ENCODE assay signal across 24 mouse cellular contexts in genomic region chr5:64263348-64263747, GRCm38 (mm10).
DNase-seq lines count a peak whose midpoint lies in the region; ATAC-seq and TF ChIP-seq lines count a peak whose summit lies in the region.
"Had no signal": no experiment of that assay in that cellular context is flagged by ENCODE, and none has a peak within 500 bp of the region (broad histone marks: within the 10 kb centered on the region; RNA-seq: fewer than 3 reads in every experiment).

No protein-coding gene starts in this region.

- H3K27ac ChIP-seq in forebrain, embryonic 15.5 days (replicated peaks), result no peak overlapping the region
- no peak overlapping the region for H3K27ac ChIP-seq in forebrain, embryonic 10.5 days
- peak overlapping the region; percentile 57 for H3K27ac ChIP-seq in midbrain, embryonic 13.5 days
- H3K27ac ChIP-seq in midbrain, embryonic 10.5 days (replicated peaks), result no peak overlapping the region
- no peak overlapping the region for H3K27ac ChIP-seq in hindbrain, postnatal 0 days
- H3K27ac ChIP-seq in midbrain, postnatal 0 days (ENCODE audit: low read depth, low read length), result no peak overlapping the region
- H3K27ac ChIP-seq: embryonic facial prominence, embryonic 12.5 days; heart, embryonic 15.5 days; limb, embryonic 13.5 days; liver, embryonic 13.5 days had no signal

- no peaks in the 10 kb centered on the region for H3K9me3 ChIP-seq in forebrain, embryonic 15.5 days
- no peaks in the 10 kb centered on the region for H3K9me3 ChIP-seq in forebrain, embryonic 10.5 days
- no peaks in the 10 kb centered on the region for H3K9me3 ChIP-seq in midbrain, embryonic 13.5 days
- no peaks in the 10 kb centered on the region for H3K9me3 ChIP-seq in midbrain, embryonic 10.5 days (replicated peaks)
- H3K9me3 ChIP-seq in hindbrain, postnatal 0 days (ENCODE audit: low read length), result no peaks in the 10 kb centered on the region
- H3K9me3 ChIP-seq in midbrain, postnatal 0 days (ENCODE audit: low read length), result no peaks in the 10 kb centered on the region
- H3K9me3 ChIP-seq: embryonic facial prominence, embryonic 12.5 days; heart, embryonic 15.5 days; kidney, embryonic 15.5 days; limb, embryonic 13.5 days; liver, embryonic 13.5 days had no signal

- H3K36me3 ChIP-seq in forebrain, embryonic 15.5 days, result no peaks in the 10 kb centered on the region
- H3K36me3 ChIP-seq in forebrain, embryonic 10.5 days (replicated peaks), result peaks cover 24% of the 10 kb centered on the region
- H3K36me3 ChIP-seq in midbrain, embryonic 13.5 days, result no peaks in the 10 kb centered on the region
- H3K36me3 ChIP-seq in midbrain, embryonic 10.5 days, result peaks cover 10% of the 10 kb centered on the region
- H3K36me3 ChIP-seq in hindbrain, postnatal 0 days (ENCODE audit: insufficient read depth, low read length), result no peaks in the 10 kb centered on the region
- no peaks in the 10 kb centered on the region for H3K36me3 ChIP-seq in midbrain, postnatal 0 days (ENCODE audit: insufficient read depth, low read length)
- H3K36me3 ChIP-seq: heart, embryonic 15.5 days had no signal

- ATAC-seq in forebrain, embryonic 15.5 days (replicated peaks), result 0 out of 2 replicates have a peak, but pooled peaks have one; percentile 32
- peak; percentile 70 for ATAC-seq in midbrain, embryonic 13.5 days
- ATAC-seq in hindbrain, postnatal 0 days, result peak; percentile 73; the same call in 1 of the 2 replicates
- ATAC-seq in midbrain, postnatal 0 days (ENCODE audit: low FRiP score), result 0 out of 2 replicates have a peak, but pooled peaks have one; percentile 23
- ATAC-seq: CD4-positive, CD25-positive, alpha-beta regulatory T cell, adult 4 months; Patski had no signal

- no peak overlapping the region for H3K9ac ChIP-seq in forebrain, embryonic 15.5 days (replicated peaks)
- H3K9ac ChIP-seq in midbrain, embryonic 13.5 days (replicated peaks), result no peak overlapping the region
- H3K9ac ChIP-seq in hindbrain, postnatal 0 days (replicated peaks; ENCODE audit: low read length), result no peak overlapping the region
- H3K9ac ChIP-seq in midbrain, postnatal 0 days (replicated peaks; ENCODE audit: low read length, poor library complexity, severe bottlenecking), result no peak overlapping the region
- H3K9ac ChIP-seq: embryonic facial prominence, embryonic 12.5 days; heart, embryonic 15.5 days; kidney, embryonic 15.5 days; limb, embryonic 13.5 days; liver, embryonic 13.5 days had no signal

- DNase-seq in forebrain, embryonic 10.5 days (ENCODE audit: extremely low spot score, low spot score), result no peak
- DNase-seq in midbrain, embryonic 10.5 days (ENCODE audit: low spot score), result no peak
- DNase-seq in hindbrain, postnatal 0 days (ENCODE audit: low spot score), result peak; percentile 37
- peak; percentile 29 for DNase-seq in midbrain, postnatal 0 days (ENCODE audit: low spot score)
- no peak for DNase-seq in layer of hippocampus, postnatal 36 days
- no peak for DNase-seq in retina, embryonic 14.5 days (ENCODE audit: low spot score)
- DNase-seq: adrenal gland, postnatal 36 days; cerebellum, adult 11-12 months; cerebellum, postnatal 14 days; gastrocnemius, postnatal 25 days; heart, postnatal 36 days; kidney, postnatal 4 days; liver, embryonic 13.5 days; lung, adult 2 months; right cerebral cortex, adult 18-20 months had no signal

- no peaks in the 10 kb centered on the region for H3K27me3 ChIP-seq in forebrain, embryonic 15.5 days
- no peaks in the 10 kb centered on the region for H3K27me3 ChIP-seq in forebrain, embryonic 10.5 days (ENCODE audit: poor library complexity, severe bottlenecking)
- H3K27me3 ChIP-seq in midbrain, embryonic 13.5 days, result no peaks in the 10 kb centered on the region
- no peaks in the 10 kb centered on the region for H3K27me3 ChIP-seq in midbrain, embryonic 10.5 days (ENCODE audit: low read depth, poor library complexity, severe bottlenecking)
- no peaks in the 10 kb centered on the region for H3K27me3 ChIP-seq in hindbrain, postnatal 0 days (ENCODE audit: insufficient read depth, low read length)
- no peaks in the 10 kb centered on the region for H3K27me3 ChIP-seq in midbrain, postnatal 0 days (ENCODE audit: insufficient read depth, low read length)
- H3K27me3 ChIP-seq: embryonic facial prominence, embryonic 12.5 days; heart, embryonic 15.5 days; kidney, embryonic 15.5 days; limb, embryonic 13.5 days; liver, embryonic 13.5 days; Patski had no signal

- 0 out of 2 replicates have a peak, but pooled peaks have one; percentile 5 for TF ChIP-seq CTCF in hindbrain, postnatal 0 days (IDR thresholded peaks at IDR 0.05; ENCODE audit: low read depth)
- no peak for TF ChIP-seq CTCF in midbrain, postnatal 0 days (IDR thresholded peaks at IDR 0.05)

- H3K4me2 ChIP-seq in forebrain, embryonic 15.5 days (replicated peaks), result no peak overlapping the region
- H3K4me2 ChIP-seq in midbrain, embryonic 13.5 days (replicated peaks), result no peak overlapping the region
- peak overlapping the region; percentile 5; the same call in 1 of the 2 replicates for H3K4me2 ChIP-seq in hindbrain, postnatal 0 days (ENCODE audit: low read depth, low read length)
- H3K4me2 ChIP-seq in midbrain, postnatal 0 days (ENCODE audit: low read depth, low read length, poor library complexity, severe bottlenecking), result peak overlapping the region; percentile 24
- H3K4me2 ChIP-seq: embryonic facial prominence, embryonic 12.5 days; heart, embryonic 15.5 days; kidney, embryonic 15.5 days; limb, embryonic 13.5 days; liver, embryonic 13.5 days had no signal

- WGBS in forebrain, embryonic 15.5 days, result 72% methylated on average over 11 of the region's 11 CpGs
- WGBS in forebrain, embryonic 10.5 days, result 93% methylated on average over 11 of the region's 11 CpGs
- WGBS in midbrain, embryonic 13.5 days, result 53% methylated on average over 11 of the region's 11 CpGs
- 84% methylated on average over 11 of the region's 11 CpGs for WGBS in midbrain, embryonic 10.5 days
- WGBS in hindbrain, postnatal 0 days, result 50% methylated on average over 11 of the region's 11 CpGs
- WGBS in midbrain, postnatal 0 days, result 41% methylated on average over 11 of the region's 11 CpGs

- no peaks in the 10 kb centered on the region for H3K4me1 ChIP-seq in forebrain, embryonic 15.5 days
- H3K4me1 ChIP-seq in forebrain, embryonic 10.5 days, result no peaks in the 10 kb centered on the region
- H3K4me1 ChIP-seq in midbrain, embryonic 13.5 days (replicated peaks), result peaks cover 6% of the 10 kb centered on the region; the same call in 1 of the 2 replicates
- no peaks in the 10 kb centered on the region for H3K4me1 ChIP-seq in midbrain, embryonic 10.5 days
- no peaks in the 10 kb centered on the region for H3K4me1 ChIP-seq in hindbrain, postnatal 0 days (ENCODE audit: insufficient read depth, low read length)
- no peaks in the 10 kb centered on the region for H3K4me1 ChIP-seq in midbrain, postnatal 0 days (ENCODE audit: insufficient read depth, low read length)
- H3K4me1 ChIP-seq: embryonic facial prominence, embryonic 12.5 days; limb, embryonic 13.5 days had no signal

- H3K4me3 ChIP-seq in forebrain, embryonic 15.5 days, result no peak overlapping the region
- H3K4me3 ChIP-seq in forebrain, embryonic 10.5 days, result no peak overlapping the region
- no peak overlapping the region for H3K4me3 ChIP-seq in midbrain, embryonic 13.5 days (replicated peaks)
- H3K4me3 ChIP-seq in midbrain, embryonic 10.5 days, result no peak overlapping the region
- H3K4me3 ChIP-seq in hindbrain, postnatal 0 days (ENCODE audit: low read length), result no peak overlapping the region
- no peak overlapping the region; the same call in 1 of the 2 replicates for H3K4me3 ChIP-seq in midbrain, postnatal 0 days (ENCODE audit: low read depth, low read length)
- H3K4me3 ChIP-seq: embryonic facial prominence, embryonic 12.5 days; erythroblast, embryonic 14.5 days; heart, embryonic 15.5 days; kidney, embryonic 15.5 days; limb, embryonic 13.5 days; liver, embryonic 13.5 days had no signal

Comparison
In these comparisons a context has a peak if more than half of its experiments do, and no peak if none do; other contexts are left out.
1. H3K4me2 ChIP-seq: peak in hindbrain, postnatal 0 days (single experiment) and midbrain, postnatal 0 days (single experiment); none in forebrain, embryonic 15.5 days (single experiment) and midbrain, embryonic 13.5 days (single experiment).
2. DNase-seq: peak in hindbrain, postnatal 0 days (single experiment) and midbrain, postnatal 0 days (single experiment); none in forebrain, embryonic 10.5 days (single experiment), midbrain, embryonic 10.5 days (single experiment), layer of hippocampus, postnatal 36 days (0 of 2) and retina, embryonic 14.5 days (single experiment).
3. ATAC-seq: peak in every context shown above with its lines; median percentile 73 in hindbrain, postnatal 0 days; 70 in midbrain, embryonic 13.5 days; 32 in forebrain, embryonic 15.5 days; 23 in midbrain, postnatal 0 days.